Mouse (Mus musculus): ENCODE results near the gene Prkar1b.

The Prkar1b gene

DNA sequence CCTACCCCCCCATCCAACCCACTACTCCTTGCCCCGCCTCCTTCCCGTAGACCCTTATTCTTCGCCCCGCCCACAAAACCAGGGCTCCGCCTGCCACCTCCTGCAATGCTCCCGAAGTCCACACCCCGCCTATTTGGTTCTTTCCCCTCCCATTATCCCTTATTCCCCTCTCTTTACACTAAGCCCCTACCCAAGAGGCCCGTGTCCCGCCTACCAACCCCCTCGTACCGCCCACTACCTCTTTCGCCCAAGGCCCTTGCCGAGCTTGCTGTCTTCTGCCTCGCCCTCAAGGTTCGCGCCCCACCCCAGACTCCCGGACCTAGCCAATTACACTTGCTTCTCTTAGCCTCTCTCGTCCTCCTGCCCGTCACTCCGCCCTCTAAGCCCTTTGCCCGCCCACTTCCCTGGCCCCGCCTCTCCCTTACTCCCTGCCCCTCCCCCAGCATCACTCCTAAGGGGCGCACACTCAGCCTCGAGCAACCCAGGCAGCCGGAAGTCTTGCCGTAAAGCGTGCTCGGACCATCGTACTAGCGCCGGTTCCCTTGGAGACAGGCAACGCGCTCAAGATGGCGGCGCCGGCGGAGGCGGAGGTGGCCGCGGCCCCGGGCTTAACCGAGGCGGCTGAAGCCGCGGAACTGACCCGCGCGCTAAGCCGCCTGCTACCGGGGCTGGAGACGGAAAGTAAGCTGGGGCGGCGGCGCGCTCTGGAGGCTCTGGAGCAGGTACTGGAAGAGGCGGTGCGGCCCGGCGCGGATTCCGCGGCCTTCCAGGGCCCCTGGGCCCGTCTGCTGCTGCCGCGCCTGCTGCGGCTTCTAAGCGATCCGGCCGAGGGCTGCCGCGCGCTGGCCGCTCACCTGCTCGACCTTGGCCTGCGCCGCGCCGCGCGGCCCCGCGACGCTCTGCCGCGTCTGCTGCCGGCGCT is at the start of gene Prkar1b, which contains the start of gene Dnaaf5:
TSS of gene Prkar1b (minus strand) at position 321 of the 922 bp plus-strand sequence.
TSS of gene Dnaaf5 (plus strand) at position 543 of the 922 bp plus-strand sequence.
- peak; percentile 100 for DNase-seq (ENCODE audit: low read depth)

DNA sequence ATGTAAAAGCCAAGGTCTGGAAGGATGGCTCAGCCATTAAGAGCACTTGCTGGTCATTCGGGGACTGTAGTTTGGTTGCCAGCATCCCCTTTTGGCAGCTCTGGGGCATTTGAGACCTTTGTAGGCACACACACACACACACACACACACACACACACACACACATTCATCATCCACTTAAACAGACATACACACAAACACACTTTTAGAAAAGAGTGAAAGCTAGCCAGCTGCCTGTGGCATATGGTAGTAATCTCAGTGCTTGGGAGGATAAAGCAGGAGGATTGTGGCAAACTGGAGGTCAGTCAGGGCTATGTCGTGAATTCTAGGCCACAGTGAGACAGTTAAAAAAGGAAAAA is 49.8 kb upstream of the Prkar1b start:
- no peak for DNase-seq (ENCODE audit: low read depth)

DNA sequence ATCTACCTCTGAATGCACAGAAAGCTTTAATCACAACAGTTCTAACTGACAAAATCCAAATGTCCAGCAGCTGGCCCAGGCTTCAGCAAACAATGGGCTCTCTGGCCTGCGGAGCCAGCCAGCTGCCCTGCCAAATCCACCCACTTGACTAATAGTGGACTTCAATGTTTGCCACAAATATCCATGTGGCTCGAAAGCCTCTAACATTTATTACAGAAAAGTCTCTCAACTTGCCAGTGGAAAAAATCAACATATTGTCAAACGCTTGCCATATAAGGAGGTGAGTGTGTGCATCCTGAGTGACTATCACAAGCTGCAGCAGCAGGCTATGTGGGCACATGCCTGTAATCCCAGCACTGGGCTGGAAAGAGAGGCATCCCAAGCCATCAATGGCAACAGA is 49.0 kb upstream of the Prkar1b start:
- no peak for DNase-seq (ENCODE audit: low read depth)

DNA sequence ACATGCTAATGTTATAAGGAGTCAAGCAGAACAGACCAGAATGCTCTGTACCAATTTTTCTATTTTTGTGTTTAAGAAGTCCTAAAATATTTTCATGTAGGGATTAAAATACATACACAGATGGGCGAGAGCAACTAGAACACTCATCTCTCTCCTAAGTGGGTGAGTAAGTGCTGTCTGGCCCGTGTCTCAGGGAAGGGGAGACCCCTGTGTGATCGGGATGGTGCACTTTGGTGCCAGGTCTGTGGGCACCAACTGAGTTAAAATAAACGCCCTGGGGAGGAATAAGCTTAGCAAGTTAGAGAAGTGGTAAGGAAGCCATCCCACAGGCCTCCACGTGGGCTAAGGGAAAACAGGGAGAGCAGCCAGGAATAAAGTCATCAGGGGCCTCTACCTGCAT is 41.2 kb upstream of the Prkar1b start:
- no peak for DNase-seq (ENCODE audit: low read depth)

DNA sequence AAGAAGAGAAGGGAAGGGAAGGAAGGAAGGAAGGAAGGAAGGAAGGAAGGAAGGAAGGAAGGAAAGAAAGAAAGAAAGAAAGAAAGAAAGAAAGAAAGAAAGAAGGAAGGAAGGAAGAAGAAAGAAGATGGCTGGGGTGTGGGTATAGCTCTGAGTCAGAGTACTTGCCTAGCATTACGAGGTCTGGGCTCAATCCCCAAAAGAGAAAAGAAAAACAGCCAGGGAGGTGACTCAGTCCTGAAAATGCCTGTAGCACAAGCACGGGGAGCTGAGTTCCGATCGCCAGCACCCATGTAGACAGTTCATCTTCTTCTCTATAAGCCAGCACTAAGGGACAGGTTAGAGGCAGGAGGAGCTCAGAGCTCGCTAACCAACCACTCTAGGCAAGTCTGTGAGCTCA is 39.9 kb upstream of the Prkar1b start:
- DNase-seq (ENCODE audit: low read depth), result no peak

DNA sequence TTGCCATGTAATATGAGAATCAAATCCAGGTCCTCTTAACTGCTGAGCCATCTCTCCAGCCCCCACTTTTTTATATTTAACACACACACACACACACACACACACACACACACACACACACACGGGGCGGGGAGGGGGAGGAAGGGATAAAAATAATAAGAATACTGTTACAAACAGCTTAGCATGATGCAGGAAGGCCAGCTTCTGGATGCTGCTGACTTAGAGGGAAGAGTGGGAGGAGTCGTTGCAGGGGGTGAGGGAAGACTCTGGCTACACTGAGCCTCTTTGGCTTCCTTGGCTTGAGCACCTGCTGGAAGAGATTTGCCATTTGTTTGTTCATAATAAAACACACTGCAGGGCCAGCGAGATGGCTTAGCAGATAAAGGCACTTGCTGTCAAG is 35.1 kb upstream of the Prkar1b start:
- no peak for DNase-seq (ENCODE audit: low read depth)

DNA sequence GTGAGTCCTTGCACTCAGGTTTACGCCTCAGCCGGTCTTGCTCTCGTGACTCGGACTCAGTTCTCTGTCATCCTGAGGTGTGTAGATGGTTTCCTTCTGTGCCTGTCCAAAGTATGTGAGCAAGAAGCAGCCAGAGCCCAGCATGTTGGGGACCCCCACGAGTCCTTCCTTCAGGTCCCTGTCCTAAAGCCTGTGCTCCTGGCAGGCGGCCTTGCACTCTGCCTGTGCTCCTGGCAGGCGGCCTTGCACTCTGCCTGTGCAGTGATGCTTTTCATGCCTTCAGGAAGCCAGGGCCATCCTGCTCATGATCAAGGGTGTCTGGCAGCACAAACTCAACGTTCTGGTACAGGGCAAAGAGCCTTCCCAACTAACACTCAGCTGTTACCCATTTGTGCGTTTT is 33.8 kb upstream of the Prkar1b start:
- DNase-seq (ENCODE audit: low read depth), result no peak

DNA sequence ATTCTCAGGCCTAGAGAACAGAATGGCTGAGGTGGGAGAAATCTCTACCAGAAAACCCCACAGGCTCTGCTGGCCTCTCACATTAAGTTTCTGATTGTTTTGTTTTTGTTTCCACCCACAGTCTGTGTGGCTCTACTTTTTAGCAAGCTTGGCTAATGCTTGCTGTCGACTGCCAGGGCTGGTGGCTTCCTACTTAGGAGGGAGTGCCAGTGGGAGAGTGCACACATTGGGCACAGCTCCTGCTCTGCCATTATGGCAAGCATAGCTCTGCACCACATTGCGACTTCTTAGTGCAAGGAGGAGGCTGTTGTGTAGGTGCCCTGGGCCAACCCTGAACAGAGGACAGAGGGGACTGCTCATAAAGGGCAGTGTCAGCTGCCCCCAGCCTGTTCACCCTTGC is 33.3 kb upstream of the Prkar1b start:
- no peak for DNase-seq (ENCODE audit: low read depth)

DNA sequence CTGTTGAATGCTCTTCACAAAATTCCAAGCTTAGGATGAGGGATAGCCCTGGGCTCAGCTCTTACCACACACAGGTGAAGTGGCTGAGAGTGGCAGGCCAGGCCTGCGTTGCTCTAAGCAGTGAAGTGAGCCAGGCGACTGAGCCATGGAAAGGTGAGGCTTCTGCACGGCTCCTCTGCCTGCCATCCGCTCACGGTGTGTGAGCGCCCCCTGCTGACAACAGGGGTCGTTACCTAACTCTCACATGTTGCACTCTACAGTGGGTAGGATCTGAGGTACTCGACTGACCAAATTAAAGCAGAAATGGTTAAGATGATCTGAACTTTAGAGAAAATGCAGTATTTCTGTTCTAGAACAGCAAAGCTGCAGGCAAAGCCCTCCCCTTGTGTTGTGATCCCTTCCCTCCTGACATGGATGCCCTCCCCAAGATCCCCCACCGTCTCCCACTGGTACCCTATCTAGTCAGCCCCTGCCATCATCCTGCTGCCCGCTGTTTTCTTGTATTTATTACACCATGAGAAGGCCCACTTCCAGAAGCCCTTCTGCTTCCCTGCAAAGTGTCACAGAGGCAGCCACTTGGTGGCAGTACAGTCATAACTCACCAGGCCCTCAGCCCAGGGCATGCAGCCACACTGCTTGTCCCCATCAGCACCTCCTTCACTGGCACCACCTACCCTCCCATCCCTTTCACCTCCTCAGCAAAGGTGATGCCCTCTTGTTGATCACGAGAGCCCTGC is 29.3 kb upstream of the Prkar1b start:
- DNase-seq (ENCODE audit: low read depth), result peak; percentile 90

DNA sequence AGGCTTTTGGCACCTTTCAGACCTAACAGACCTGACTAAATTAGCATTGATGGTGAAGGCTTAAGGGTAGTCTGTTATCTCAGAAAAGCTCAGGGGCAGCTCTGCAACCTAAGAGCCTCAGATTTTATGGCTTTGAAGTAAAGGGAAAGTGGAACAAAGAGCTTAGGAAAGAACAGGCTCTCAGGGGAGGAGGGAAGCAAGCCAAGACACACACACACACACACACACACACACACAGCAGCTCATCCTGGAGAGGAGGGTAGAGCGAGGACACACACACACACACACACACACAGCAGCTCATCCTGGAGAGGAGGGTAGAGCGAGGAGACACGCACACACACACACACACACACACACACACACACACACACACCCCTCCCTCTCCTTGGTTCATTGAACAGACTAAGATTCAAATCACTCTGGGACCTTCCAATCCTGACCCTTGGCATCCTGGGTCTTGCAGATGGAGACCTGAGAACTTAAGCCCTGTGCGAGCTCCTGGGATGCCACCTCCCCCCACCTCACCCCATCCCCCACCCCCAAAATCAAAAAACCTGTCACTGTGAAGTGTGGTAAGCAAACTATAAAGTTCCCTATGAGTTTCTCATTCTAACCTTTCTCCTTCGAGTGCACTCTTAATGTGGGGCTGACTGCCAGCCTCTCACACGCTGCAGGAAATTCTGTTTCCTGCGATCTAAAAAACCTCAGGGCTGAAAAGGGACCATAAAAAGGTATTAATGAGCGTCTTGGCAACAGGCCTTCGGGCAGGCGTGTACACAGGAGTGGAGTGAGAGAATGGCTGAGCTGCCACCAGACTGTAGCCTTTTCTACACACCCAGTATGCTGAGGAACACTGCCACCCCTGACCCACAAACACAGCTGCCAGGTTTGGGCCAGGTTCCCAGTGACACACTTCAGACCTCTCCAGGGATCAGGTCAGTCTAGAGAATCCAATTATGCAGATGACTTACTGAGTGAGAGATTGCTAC is 25.1 kb upstream of the Prkar1b start:
- DNase-seq (ENCODE audit: low read depth), result peak; percentile 26

DNA sequence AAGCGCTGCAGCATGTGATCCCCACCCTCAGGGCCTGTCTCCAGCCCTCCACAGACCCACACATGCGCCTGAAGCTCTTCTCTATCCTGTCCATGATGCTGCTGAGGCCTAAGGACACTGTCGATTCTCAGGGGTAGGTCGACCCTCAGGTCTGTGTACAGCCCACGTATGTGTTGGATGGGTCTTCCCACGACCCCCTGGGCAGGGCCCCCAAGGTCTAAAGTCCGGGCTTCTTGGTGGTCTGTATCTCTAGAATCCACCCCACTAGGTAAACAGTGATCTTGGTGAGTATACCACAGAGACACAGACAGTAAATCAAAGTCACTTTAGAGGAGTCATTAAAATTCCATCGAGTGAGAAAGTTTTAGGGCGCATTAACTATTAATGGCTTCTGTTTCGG is 24.3 kb upstream of the Prkar1b start:
- DNase-seq (ENCODE audit: low read depth), result no peak

DNA sequence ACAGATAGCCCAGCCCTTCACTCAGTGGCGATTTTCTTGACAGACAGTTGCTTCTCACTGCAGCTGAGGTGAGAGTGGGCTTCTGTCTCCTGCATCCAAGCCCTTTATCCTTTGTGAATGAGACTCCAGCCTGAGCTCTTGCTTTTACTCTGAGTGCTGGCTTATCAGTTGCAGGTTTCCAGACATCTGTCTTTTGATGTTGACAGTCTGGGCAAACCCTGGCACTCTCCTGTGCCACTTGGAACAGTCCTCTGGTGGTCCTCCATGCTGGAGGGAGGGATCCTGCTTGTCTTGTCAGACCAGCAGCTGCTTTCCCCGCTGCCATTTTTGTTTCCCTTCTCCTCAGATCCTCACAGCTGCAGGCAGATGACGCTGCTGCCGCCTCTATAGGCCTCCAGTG is 22.1 kb upstream of the Prkar1b start:
- DNase-seq (ENCODE audit: low read depth), result no peak

DNA sequence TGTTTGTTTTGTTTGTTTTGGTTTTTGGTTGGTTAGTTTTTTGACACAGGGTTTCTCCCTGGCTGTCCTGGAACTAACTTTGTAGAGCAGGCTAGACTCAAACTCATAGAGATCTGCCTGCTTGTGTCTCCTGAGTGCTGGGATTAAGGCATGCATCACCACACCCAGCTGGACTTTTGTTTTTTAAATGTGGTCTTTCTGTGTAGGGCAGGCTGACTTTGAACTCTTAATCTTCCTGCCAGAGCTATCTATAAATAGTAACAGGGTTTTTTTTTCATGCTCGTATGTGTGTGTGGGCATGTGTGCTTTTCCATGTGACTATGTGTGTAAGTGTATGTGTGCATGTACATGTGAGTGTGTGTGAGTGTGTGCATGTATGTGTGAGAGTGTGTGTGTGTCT is 17.7 kb upstream of the Prkar1b start:
- no peak for DNase-seq (ENCODE audit: low read depth)

DNA sequence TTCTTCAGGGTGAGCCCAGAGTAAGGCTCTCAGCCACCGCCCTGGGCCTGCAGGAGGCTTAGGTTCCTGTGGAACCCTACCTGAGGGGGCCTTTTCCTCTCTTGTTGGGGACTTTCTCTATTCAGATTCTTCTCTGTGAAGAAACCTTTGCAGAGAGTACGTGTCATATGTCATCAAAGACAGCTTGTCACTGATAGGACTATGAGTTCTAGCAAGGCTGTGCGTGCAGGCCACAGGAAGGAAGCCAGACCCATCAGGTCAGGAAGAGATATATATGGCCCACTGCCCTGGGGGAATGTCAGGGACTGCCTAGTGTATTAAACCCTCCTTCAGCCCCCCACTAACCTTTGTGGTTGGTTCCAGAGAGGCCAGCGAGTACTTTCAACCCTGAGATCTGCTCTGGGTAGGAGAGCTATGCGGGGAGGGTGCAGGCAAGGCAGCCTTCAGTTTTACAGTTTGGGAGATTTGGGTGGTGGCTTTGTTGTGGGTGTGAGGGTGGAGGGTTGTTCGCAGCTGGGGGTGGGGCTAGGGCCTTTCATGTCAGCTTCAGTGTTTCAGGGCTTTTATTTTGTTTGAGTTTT is 17.1 kb upstream of the Prkar1b start:
- DNase-seq (ENCODE audit: low read depth), result peak; percentile 89

DNA sequence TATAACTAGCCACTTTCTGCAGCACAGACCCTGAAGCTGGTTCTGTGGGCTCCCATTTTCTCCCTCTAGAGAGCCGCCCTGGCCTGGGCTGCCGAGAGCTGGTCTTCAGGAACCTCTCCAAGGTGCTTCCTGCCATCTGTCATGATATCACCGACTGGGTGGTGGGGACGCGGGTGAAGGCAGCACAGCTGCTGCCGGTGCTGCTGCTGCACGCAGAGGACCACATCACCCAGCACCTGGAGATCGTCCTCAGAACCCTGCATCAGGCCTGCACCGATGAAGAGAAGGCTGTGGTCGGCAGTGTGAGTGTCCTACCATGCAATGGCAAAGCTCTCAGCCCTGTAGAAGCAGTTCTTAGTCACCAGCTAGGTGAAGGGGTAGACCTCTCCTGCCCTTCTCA is 11.8 kb upstream of the Prkar1b start:
- peak; percentile 58 for DNase-seq (ENCODE audit: low read depth)

DNA sequence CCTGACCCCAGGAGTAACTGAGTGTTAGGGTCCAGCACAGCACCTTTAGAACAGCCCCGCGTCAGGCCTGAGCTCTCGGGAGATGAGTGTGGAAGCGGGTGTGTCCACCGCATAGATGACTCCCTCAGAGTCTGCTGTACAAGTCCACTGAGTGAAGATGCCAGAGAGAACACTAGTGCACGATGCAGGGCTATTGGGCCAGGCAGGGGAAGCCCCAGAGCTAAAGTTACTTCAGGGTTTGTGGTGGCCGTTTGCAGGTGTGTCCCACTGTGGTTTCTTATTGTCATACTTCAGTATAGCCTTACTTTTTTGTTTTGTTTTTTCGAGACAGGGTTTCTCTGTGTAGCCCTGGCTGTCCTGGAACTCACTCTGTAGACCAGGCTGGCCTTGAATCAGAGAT is 11.1 kb upstream of the Prkar1b start:
- peak; percentile 72 for DNase-seq (ENCODE audit: low read depth)

DNA sequence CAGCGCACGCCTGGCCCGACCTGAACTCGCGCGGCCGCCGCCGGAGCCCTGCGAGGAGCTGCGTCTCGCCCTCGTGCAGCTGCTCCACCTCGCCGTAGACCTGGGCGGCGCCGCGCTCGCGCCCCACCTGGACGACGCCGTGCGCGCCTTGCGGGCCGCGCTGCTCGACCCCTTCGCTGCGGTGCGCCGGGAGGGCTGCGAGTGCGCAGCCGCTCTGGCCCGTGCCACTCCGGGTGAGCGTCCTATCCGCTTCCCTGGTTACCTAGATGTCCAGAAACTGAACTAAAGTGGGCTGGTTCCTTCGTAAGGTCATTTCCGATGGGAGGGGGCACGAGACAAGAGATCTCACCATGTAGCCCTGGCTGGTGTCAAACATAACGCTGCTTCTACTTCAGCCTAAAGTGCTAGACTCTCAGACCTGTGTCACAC is 816 bp upstream of the Prkar1b start:
- peak; percentile 56 for DNase-seq (ENCODE audit: low read depth)

DNA sequence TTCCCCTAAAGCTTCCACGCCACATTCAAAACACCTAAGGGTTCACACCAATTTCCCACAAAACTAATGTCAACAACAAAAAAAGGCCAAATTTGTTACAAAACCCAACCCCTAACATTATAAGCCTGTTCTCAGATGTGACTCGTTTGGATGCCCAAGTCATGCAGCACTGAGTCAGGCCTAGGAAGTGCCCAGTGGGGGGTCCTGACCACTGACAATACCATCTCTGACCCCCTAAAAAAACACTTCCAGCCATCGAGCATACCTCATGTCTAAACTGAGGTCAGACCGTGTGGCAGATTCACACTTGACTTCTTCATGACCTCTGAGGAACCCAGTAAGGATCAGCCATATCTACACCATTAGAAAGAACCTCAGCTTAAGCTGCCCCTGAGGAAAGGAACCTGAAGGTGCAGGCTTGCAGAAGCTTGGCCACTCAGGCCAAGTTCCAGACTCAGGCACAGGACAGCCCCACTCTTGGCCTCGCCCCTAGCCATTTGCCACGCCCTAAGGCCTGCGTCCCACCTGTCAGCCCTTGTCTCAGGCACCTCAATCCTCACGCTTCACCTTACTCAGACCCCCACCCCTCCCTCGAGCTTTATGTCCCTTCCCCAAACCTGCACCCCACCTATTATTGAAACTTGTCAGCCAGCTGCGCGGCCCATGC is 662 bp downstream of the Prkar1b start:
- DNase-seq (ENCODE audit: low read depth), result no peak

DNA sequence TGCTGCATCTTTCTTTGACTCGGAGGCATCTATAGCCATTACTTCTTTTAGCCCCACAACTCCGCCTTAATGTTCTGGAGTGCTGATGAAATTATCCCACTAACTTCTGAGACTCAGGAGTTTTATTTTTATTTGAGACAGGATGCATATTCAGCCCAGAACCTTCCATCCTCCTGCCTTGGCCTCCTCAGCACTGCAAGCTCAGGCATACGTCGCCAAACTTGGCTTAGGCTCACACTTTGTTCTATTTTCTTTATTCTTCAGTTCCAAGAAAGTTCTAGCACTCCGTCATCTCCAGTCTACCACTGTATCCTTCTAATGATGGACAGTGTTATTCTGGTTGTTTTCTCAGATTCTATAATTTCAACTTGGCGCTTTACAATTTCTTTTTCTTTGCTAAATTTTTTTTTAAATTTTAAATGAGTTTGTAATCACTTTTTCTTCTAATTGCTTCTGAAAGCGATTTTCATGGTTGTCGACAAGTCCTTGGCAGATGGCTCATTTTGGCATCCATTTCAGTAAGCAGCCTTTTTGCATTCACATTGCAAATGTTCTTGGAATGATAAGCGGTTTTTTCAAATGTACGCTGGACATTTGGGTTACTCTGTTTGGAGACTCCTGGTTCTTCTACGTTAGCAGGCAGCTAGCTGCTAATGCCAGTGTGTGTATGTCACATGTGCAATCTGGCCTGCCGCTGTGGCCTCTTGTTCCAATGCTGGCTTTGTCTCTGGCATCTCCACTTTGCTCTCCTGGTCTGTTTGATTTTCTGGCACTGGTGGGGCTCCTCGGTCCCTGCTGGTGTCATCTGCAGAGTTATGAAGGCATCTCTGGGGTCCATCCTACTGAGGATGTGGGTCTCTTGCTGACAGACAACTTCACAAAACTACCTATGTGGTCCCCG is 2.4 kb downstream of the Prkar1b start:
- no peak for DNase-seq (ENCODE audit: low read depth)

DNA sequence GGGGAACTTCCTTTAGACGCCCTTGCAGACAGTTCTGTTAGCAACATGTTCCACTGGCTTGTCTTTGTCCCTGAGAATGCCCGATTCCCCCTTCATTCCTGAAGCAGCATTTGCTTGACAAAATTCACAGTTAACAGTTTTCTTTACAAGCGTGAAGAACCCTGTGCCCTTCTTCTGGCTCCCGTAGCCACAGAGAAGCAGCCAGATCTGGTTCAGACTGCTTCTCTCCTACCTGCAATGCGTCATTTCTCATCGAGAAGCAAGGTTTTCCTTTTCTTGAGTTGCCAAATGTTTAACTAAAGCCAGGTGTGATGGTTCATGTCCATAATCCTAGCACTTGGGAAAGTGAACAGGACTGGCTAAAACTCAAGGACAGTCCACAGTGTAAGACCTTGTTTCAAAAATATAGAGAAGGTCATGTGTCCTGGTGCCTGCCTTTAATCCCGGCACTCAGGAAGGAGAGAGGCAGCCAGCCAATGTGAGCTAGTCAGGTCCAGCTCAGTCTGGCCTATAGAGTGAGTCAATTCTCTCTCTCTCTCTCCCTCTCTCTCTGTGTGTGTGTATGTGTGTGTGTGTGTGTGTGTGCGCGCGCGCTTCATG is 3.2 kb downstream of the Prkar1b start:
- no peak for DNase-seq (ENCODE audit: low read depth)
